Mouse (Mus musculus) neural tube, embryonic 11.5 days (tissue): ENCODE data around the gene Pspc1. TPM values are rescaled to one million over a fixed set of nuclear protein-coding genes. Genes with fewer than 3 reads are reported as not detected.

ENCODE experiments used
- ATAC-seq: fragments of 200-750 bp; cut with Nextera tagmentation; 2 replicates; pipeline ENCODE4 v1.8.0; 2017; ENCODE audit warnings: moderate number of reproducible peaks, mild to moderate bottlenecking, moderate TSS enrichment, moderate library complexity; ENCODE audit not compliant: insufficient read depth, low FRiP score, low TSS enrichment
- DNase-seq: peaks from one replicate; pipeline ENCODE4 v3.0.0-alpha.2; 2015; ENCODE audit warnings: low spot score
- H3K27ac ChIP-seq: fragments of 300-500 bp; sonication (generic); 2 replicates; pipeline ENCODE4 v1.5.1; 2014; ENCODE audit warnings: low read depth, mild to moderate bottlenecking, low read length
- H3K27me3 ChIP-seq: fragments of 300-500 bp; sonication (generic); 2 replicates; pipeline ENCODE4 v1.6.1; 2014; ENCODE audit warnings: mild to moderate bottlenecking, low read length, mixed read lengths; ENCODE audit not compliant: control insufficient read depth, insufficient read depth
- H3K36me3 ChIP-seq: fragments of 300-500 bp; sonication (generic); 2 replicates; pipeline ENCODE4 v1.6.1; 2014; ENCODE audit warnings: mild to moderate bottlenecking, low read length, moderate library complexity, mixed read lengths; ENCODE audit not compliant: control insufficient read depth, insufficient read depth
- H3K4me1 ChIP-seq: fragments of 300-500 bp; sonication (generic); 2 replicates; pipeline ENCODE4 v1.6.1; 2014; ENCODE audit warnings: low read length, mixed read lengths; ENCODE audit not compliant: control insufficient read depth, insufficient read depth
- H3K4me2 ChIP-seq: fragments of 300-500 bp; sonication (generic); 2 replicates; pipeline ENCODE4 v1.6.1; 2014; ENCODE audit warnings: low read depth, mild to moderate bottlenecking, moderate library complexity
- H3K4me3 ChIP-seq: fragments of 300-500 bp; sonication (generic); 2 replicates; pipeline ENCODE4 v1.5.1; 2014; ENCODE audit warnings: low read depth, low read length
- H3K9ac ChIP-seq: fragments of 300-500 bp; sonication (generic); 2 replicates; pipeline ENCODE4 v1.6.1; 2014; ENCODE audit warnings: mild to moderate bottlenecking, low read length
- H3K9me3 ChIP-seq: fragments of 300-500 bp; sonication (generic); 2 replicates; pipeline ENCODE4 v1.6.1; 2016; ENCODE audit warnings: low read length; ENCODE audit not compliant: control insufficient read depth
- WGBS: fragments of 180-500 bp; shearing (Covaris S2); extraction: QIAGEN DNeasy Blood & Tissue Kit; methylation state at CpG from one replicate; pipeline ENCODE4 v1.1.7; 2014; 5-methylcytosine and 5-hydroxymethylcytosine counted together
- polyA plus RNA-seq: library from polyadenylated mRNA; unstranded; fragments of >200 nt; fragmentation: Nextera tagmentation; extraction: Ambion mirVana; gene quantifications from 2 replicates; pipeline ENCODE4 v1.2.1, GENCODE M21; 2014

Gene Pspc1
- polyA plus RNA-seq, 1 experiment from 2014 or later, result 51.5 TPM

DNA sequence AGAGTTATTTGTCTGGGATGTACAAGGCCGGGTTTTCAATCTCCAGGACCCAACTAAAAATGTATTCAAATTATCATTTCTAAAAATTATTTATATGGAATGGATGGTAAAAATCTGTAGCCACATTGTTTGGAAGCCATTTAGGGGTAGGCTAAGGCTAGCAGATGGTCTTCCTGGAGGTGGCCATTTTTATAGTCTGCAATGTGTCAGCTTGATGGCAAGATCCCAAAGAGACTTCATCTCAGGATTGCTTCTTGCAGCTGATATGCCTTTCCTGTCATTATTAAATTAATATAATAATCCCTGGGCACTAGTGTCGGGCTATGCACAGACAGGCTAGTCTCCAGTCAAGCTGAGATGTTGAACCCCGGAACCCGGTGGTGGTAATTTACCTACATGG is 26.8 kb downstream of the Pspc1 start:
- WGBS, result 95% methylated on average over 4 of the region's 4 CpGs
- DNase-seq (no peak), ATAC-seq (no peak)
- no peak overlapping the region for H3K4me3 ChIP-seq
- H3K4me2 ChIP-seq, result no peak overlapping the region
- no peaks in the 10 kb centered on the region for H3K27me3 ChIP-seq
- no peaks in the 10 kb centered on the region for H3K4me1 ChIP-seq
- H3K27ac ChIP-seq, result no peak overlapping the region
- no peaks in the 10 kb centered on the region for H3K9me3 ChIP-seq
- no peak overlapping the region for H3K9ac ChIP-seq
- H3K36me3 ChIP-seq, result no peaks in the 10 kb centered on the region

DNA sequence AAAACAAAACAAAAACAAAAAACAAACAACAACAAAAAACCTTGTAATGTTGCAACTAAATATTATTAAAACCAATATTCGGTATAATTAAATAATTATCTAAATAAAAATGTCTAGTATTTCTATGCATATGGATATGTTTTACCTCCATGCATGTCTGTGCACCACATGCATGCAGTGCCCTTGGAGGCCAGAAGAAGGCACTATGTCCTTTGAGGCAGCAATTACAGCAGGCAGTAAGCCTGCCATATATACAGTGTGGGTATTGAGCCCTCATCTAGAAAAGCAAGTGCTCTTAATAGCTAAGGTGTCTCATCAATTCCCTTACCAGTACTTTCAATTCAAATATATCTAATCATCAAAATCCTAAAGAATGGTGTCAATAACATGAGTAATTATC is 37.9 kb downstream of the Pspc1 start:
- no peak overlapping the region for H3K27ac ChIP-seq
- 98% methylated on average over 1 of the region's 1 CpGs for WGBS

DNA sequence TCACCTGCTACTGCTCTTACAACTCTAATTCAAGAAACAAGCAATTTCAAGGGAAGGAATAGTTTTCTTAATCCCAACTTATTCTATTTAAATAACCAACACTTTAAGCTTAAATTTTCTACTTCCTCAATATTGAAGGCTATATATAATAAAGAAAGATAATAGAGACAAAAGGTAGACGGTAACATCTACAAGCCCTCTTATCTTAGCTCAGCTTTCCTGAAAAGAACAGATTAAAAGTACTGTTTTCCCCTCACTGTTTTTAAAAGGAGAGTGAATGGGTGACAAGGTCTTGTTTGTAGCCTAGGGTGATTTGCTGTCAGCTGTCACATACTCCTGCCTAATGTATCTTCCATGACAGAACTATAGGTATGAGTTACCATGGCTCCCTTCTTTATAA is 51.6 kb downstream of the Pspc1 start:
- ATAC-seq, result no peak

More for the DNA sequence above, 37.9 kb downstream of the Pspc1 start:
- no peaks in the 10 kb centered on the region for H3K27me3 ChIP-seq
- ATAC-seq, result no peak
- H3K36me3 ChIP-seq, result peaks cover 2% of the 10 kb centered on the region; the same call in 1 of the 2 replicates
- DNase-seq, result no peak
- no peaks in the 10 kb centered on the region for H3K4me1 ChIP-seq
- H3K4me2 ChIP-seq, result no peak overlapping the region
- no peak overlapping the region for H3K9ac ChIP-seq
- no peak overlapping the region for H3K4me3 ChIP-seq
- no peaks in the 10 kb centered on the region for H3K9me3 ChIP-seq

DNA sequence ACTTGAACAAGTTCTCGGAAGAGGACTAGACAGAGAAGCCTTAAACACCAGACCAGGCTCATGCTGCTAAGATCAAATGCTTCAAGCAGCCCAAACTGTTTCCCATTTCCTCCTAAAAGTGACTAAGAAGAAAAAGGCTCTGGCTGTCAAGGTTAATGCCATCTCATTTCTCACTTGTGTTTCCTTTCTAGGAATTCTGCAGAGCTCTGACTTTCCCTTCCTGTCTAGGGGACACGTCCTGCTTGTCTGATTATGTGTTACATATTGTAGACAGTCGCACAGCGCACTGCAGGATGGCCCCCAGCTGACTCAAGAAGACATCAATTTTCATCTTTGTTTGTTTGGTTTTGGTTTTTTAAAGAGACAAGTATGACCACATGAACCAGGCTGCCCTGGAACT is 72.4 kb downstream of the Pspc1 start:
- Histone ChIP-seq H3K4me2 (no peak overlapping the region), H3K27me3 (no peaks in the 10 kb centered on the region), H3K4me1 (no peaks in the 10 kb centered on the region), H3K4me3 (no peak overlapping the region), H3K27ac (no peak overlapping the region), H3K9ac (no peak overlapping the region), H3K9me3 (no peaks in the 10 kb centered on the region), H3K36me3 (peaks cover under 1% of the 10 kb centered on the region; the same call in 1 of the 2 replicates)
- DNase-seq (no peak), ATAC-seq (no peak)
- 75% methylated on average over 4 of the region's 4 CpGs for WGBS

More for the DNA sequence above, 51.6 kb downstream of the Pspc1 start:
- WGBS, result 90% methylated on average over 1 of the region's 1 CpGs
- H3K9ac ChIP-seq, result no peak overlapping the region
- H3K36me3 ChIP-seq, result 0 out of 2 replicates have a peak, but pooled peaks cover 2% of the 10 kb centered on the region
- H3K4me1 ChIP-seq, result no peaks in the 10 kb centered on the region
- no peak overlapping the region for H3K4me3 ChIP-seq
- H3K27me3 ChIP-seq, result no peaks in the 10 kb centered on the region
- no peak overlapping the region for H3K4me2 ChIP-seq
- H3K27ac ChIP-seq, result no peak overlapping the region
- no peaks in the 10 kb centered on the region for H3K9me3 ChIP-seq
- no peak for DNase-seq

DNA sequence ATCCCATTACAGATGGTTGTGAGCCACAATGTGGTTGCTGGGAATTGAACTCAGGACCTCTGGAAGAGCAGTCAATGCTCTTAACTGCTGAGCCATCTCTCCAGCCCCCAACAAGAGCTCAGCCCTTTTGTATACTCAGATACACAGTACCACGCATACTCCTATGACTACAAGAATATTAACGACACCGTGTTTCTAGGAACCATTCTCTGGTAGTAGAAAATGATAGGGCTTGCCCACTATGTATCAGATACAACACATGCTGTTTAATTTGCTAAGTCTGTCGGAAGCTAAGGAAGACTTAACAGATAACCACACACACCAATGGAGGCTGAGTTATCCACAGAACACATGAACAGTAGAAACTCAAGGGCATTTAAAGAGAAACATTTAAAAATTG is 75.5 kb downstream of the Pspc1 start:
- DNase-seq (no peak), ATAC-seq (no peak)
- Histone ChIP-seq H3K9ac (no peak overlapping the region), H3K27ac (no peak overlapping the region), H3K4me2 (no peak overlapping the region), H3K36me3 (peaks cover 11% of the 10 kb centered on the region), H3K27me3 (no peaks in the 10 kb centered on the region), H3K4me1 (no peaks in the 10 kb centered on the region), H3K4me3 (no peak overlapping the region), H3K9me3 (no peaks in the 10 kb centered on the region)
- 98% methylated on average over 4 of the region's 4 CpGs for WGBS

DNA sequence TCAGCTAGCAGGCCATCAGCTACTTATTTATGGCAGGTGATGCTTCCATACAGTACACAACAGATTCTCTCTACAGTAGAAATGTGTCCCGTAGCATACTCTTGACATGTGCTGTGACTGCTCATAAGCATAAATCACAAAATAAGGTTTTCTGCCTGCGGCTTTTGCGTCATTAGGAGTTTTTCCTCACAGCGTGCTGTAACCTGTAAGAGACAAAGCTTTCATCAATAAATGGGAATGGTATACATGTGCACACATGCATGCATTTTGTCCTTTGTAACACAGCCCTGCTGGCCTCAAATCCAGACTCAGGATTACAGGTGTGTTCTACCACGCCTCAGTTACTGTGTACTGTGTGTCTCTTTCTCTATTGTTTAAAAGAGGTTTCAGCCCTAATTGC is 80.3 kb downstream of the Pspc1 start:
- Histone ChIP-seq H3K4me2 (no peak overlapping the region), H3K9ac (no peak overlapping the region), H3K4me1 (no peaks in the 10 kb centered on the region), H3K4me3 (no peak overlapping the region), H3K36me3 (peaks cover 20% of the 10 kb centered on the region), H3K9me3 (no peaks in the 10 kb centered on the region), H3K27me3 (no peaks in the 10 kb centered on the region), H3K27ac (no peak overlapping the region)
- WGBS, result 89% methylated on average over 5 of the region's 5 CpGs
- no peak for DNase-seq
- no peak for ATAC-seq

DNA sequence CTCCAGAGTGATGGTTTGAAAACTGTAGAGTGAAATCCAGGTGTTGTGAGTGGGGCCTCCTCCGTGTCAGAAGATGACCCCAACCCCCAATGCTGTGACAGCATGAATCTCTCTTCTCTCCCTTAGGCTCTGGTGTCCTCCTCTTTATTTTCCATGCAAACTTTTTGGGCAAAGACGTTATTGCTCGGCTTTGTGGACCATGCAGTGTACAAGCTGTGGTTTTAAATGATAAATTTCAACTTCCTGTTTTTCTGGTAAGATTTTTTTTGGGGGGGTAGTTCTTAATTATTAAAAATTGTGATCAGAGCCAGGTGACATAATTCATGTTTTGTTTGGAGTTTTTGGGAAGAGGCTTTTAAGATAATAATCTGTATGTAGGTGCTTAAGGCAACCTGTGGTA is 82.6 kb downstream of the Pspc1 start:
- Histone ChIP-seq H3K27me3 (no peaks in the 10 kb centered on the region), H3K4me1 (no peaks in the 10 kb centered on the region), H3K9ac (no peak overlapping the region), H3K27ac (no peak overlapping the region), H3K4me3 (no peak overlapping the region), H3K36me3 (peaks cover 20% of the 10 kb centered on the region), H3K4me2 (no peak overlapping the region), H3K9me3 (no peaks in the 10 kb centered on the region)
- ATAC-seq (no peak), DNase-seq (no peak)
- WGBS, result 85% methylated on average over 3 of the region's 3 CpGs

DNA sequence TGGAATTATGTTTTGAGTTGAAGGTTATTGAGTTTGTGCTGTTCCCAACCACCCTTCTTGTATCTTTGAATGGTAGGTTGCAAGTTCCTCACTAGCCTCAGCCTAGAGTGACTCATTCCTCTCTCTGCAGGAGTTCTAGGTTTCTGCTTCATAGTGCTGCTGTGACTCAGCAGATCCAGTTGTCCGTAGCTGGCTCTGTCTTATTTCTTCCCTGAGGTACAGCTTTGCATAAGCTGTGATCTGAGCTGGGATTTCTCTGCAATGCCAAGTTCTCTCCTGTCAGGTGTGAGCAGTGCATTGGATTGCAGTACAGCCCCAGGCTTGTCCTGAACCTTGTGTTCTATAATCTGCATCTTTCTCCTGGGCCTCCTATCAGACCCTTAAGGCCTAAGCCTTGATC is 88.3 kb downstream of the Pspc1 start:
- no peak overlapping the region for H3K9ac ChIP-seq
- no peak overlapping the region for H3K27ac ChIP-seq
- peaks cover 12% of the 10 kb centered on the region for H3K36me3 ChIP-seq
- H3K4me2 ChIP-seq, result no peak overlapping the region
- no peak overlapping the region for H3K4me3 ChIP-seq
- DNase-seq (no peak), ATAC-seq (no peak)
- WGBS, result 90% methylated on average over 1 of the region's 1 CpGs
- H3K27me3 ChIP-seq, result no peaks in the 10 kb centered on the region
- no peaks in the 10 kb centered on the region for H3K9me3 ChIP-seq
- no peaks in the 10 kb centered on the region for H3K4me1 ChIP-seq

DNA sequence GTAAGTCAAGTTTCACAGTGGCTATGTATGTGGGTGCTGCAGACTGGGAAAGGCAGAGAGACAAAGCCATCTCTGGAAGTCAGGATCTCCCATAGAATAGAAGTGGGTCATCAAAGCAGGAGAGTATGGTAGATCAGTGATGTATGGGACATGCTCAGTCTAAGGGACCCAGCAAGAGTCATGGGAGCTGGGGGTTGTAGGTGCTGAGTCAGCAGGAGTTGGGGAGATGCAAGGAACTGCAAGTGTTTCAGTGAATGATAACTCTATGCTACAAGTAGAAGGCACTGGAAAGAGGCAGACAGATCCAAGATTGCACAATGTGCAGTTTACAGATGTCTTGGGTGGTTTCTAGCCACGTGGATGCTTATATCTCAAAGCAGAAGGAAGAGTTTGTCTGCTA is 89.0 kb downstream of the Pspc1 start:
- 96% methylated on average over 1 of the region's 1 CpGs for WGBS
- no peaks in the 10 kb centered on the region for H3K4me1 ChIP-seq
- H3K36me3 ChIP-seq, result peaks cover 11% of the 10 kb centered on the region

More for the DNA sequence above, 89.0 kb downstream of the Pspc1 start:
- DNase-seq (no peak), ATAC-seq (no peak)
- Histone ChIP-seq H3K4me3 (no peak overlapping the region), H3K27me3 (no peaks in the 10 kb centered on the region), H3K9ac (no peak overlapping the region), H3K4me2 (no peak overlapping the region), H3K9me3 (no peaks in the 10 kb centered on the region), H3K27ac (no peak overlapping the region)
